Mouse (Mus musculus): Measurements from ENCODE around the gene Slc36a3. TPM values are rescaled to one million over a fixed set of nuclear protein-coding genes. Genes with fewer than 3 reads are reported as not detected.
"Not testable (repeated sequence)": the region's sequence is repeated elsewhere in the genome, so short reads cannot be mapped to it uniquely, and the experiment has no call there.

Slc36a3 gene
- polyA plus RNA-seq, 1 experiment from 2014 or later = not detected

DNA sequence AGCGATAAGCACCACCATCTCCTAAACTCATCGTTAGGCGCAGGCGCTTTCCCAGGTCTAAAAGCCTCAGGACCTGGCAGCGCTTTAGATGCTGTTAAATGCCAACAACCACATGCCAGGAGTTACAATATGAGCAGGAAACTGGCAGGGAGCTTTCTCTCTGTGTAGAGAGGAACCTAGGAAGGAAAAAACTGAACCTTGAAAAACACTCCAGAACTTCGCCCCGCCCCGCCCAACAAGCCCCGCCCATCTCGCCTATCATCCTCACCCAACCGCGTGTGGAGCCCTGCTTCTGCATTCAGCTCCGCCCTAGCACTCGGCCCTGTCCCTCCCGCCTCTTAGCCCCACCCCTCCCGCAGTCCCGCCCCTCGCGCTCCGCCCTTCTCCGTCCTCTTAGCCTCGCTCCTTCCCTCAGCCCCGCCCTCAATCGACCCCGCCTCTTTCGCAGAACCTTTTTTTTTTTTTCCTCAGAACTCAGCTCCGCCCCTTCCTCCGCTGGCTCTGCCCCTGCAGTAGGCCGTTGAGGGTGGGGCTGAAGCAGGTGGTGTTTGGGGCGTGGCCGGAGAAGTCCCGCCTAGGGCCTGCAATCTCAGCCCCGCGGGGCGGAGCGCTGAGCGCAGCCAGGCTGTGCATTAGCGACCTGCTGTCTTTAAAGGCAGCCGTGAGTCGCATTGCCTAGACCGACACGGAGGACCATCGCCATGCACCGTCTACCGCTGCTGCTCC lies 53.9 kb downstream of the Slc36a3 start, which contains the start of gene Gm2a:
TSS of gene Gm2a (plus strand) at position 653 of the 726 bp plus-strand sequence.
- no peak within 1 kb of the TSS for H3K27ac ChIP-seq (ENCODE audit: low read depth, low read length)
- H3K4me3 ChIP-seq (ENCODE audit: low read depth, low read length) = peak within 1 kb of the TSS; percentile 50
- H3K27me3 ChIP-seq (ENCODE audit: control insufficient read depth, insufficient read depth, low read length) = no peaks in the 10 kb centered on the region
- no peaks in the 10 kb centered on the region for H3K36me3 ChIP-seq (ENCODE audit: control insufficient read depth, insufficient read depth, low read length)
- peak within 1 kb of the TSS; percentile 74 for H3K4me2 ChIP-seq (ENCODE audit: low read depth, low read length, severe bottlenecking)
- ATAC-seq (replicated peaks; ENCODE audit: low FRiP score) (peak; percentile 93), DNase-seq (ENCODE audit: low spot score) (peak; percentile 99)
- 2% methylated on average over 44 of the region's 45 CpGs for WGBS
- H3K9ac ChIP-seq (ENCODE audit: low read length) = peak within 1 kb of the TSS; percentile 65
- no peaks in the 10 kb centered on the region for H3K9me3 ChIP-seq (ENCODE audit: control insufficient read depth, low read length)
- H3K4me1 ChIP-seq (replicated peaks; ENCODE audit: control insufficient read depth, insufficient read depth, low read length) = peaks cover 4% of the 10 kb centered on the region; the same call in 1 of the 2 replicates

DNA sequence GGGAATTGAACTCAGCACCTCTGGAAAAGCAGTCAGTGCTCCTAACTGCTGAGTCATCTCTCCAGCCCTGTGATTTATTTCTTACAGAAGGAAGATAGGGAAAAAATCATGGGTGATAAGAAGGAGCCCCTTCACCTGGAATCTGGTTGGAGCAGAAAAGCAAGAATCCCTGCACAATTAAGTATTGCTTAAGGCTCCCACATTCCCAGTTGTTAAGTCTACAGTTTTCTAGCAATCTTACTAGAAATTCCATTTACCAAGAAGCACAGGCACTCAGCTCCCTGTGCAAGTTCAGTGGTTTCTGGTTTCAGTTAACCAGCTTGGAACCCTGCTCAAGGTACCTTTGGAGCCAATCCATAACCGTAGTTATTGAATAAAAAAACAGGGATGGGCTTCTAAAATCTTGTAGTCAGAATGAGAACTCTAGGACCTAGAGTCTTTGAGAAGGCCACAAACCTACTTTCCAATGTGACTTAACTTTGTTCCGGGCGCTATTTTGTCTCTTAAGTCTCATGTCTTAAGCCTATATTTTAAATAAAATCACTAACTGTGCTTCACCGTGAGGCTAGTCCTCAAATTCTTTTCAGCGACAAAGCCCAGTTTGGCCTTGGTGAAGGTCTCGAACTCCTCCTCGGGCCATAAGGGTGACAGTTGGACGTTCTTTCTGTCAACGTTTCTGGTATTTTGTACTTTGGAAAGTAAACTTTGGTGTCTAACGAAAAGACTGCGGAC lies 54.6 kb downstream of the Slc36a3 start:
- Histone ChIP-seq H3K9ac (ENCODE audit: low read length) (no peak overlapping the region), H3K4me1 (replicated peaks; ENCODE audit: control insufficient read depth, insufficient read depth, low read length) (peaks cover 4% of the 10 kb centered on the region; the same call in 1 of the 2 replicates), H3K9me3 (ENCODE audit: control insufficient read depth, low read length) (no peaks in the 10 kb centered on the region), H3K27ac (ENCODE audit: low read depth, low read length) (no peak overlapping the region), H3K36me3 (ENCODE audit: control insufficient read depth, insufficient read depth, low read length) (no peaks in the 10 kb centered on the region), H3K4me3 (ENCODE audit: low read depth, low read length) (peak overlapping the region; percentile 50), H3K4me2 (ENCODE audit: low read depth, low read length, severe bottlenecking) (peak overlapping the region; percentile 74), H3K27me3 (ENCODE audit: control insufficient read depth, insufficient read depth, low read length) (no peaks in the 10 kb centered on the region)
- DNase-seq (ENCODE audit: low spot score) (no peak), ATAC-seq (replicated peaks; ENCODE audit: low FRiP score) (no peak)
- WGBS = 41% methylated on average over 11 of the region's 11 CpGs

GRCm38 (mm10) chr11:55096296-55096695 lies 55.2 kb downstream of the Slc36a3 start:
- H3K27me3 ChIP-seq (ENCODE audit: control insufficient read depth, insufficient read depth, low read length) = not testable (repeated sequence)
- 89% methylated on average over 4 of the region's 4 CpGs for WGBS

DNA sequence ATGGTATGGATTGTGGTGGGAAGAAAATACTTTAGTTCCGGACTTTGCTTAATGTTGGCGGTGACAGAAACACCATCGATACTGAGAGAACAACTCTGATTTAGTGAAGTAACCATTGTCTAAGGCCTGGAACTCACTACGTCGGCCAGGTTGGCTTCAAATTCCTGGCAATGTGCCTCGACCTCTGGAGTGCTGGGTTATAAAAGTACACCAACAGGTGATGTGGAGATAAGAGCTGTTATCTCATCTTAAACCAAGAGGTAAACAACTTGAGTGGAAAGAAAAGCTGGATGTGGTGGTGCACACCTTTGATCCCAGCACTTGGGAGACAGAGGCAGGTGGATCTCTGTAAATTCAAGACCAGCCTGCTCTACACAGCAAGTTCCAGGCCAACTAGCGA lies 58.4 kb downstream of the Slc36a3 start:
- 90% methylated on average over 7 of the region's 7 CpGs for WGBS
- H3K4me3 ChIP-seq (ENCODE audit: low read depth, low read length) = no peak overlapping the region
- H3K9me3 ChIP-seq (ENCODE audit: control insufficient read depth, low read length) = no peaks in the 10 kb centered on the region
- H3K27me3 ChIP-seq (ENCODE audit: control insufficient read depth, insufficient read depth, low read length) = no peaks in the 10 kb centered on the region
- no peaks in the 10 kb centered on the region for H3K4me1 ChIP-seq (replicated peaks; ENCODE audit: control insufficient read depth, insufficient read depth, low read length)
- ATAC-seq (replicated peaks; ENCODE audit: low FRiP score) (no peak), DNase-seq (ENCODE audit: low spot score) (no peak)
- no peak overlapping the region for H3K27ac ChIP-seq (ENCODE audit: low read depth, low read length)
- H3K4me2 ChIP-seq (ENCODE audit: low read depth, low read length, severe bottlenecking) = no peak overlapping the region
- no peaks in the 10 kb centered on the region for H3K36me3 ChIP-seq (ENCODE audit: control insufficient read depth, insufficient read depth, low read length)
- H3K9ac ChIP-seq (ENCODE audit: low read length) = no peak overlapping the region

More at GRCm38 (mm10) chr11:55096296-55096695, 55.2 kb downstream of the Slc36a3 start:
- not testable (repeated sequence) for H3K9ac ChIP-seq (ENCODE audit: low read length); H3K4me3 ChIP-seq (ENCODE audit: low read depth, low read length); H3K4me2 ChIP-seq (ENCODE audit: low read depth, low read length, severe bottlenecking); H3K4me1 ChIP-seq (replicated peaks; ENCODE audit: control insufficient read depth, insufficient read depth, low read length); H3K36me3 ChIP-seq (ENCODE audit: control insufficient read depth, insufficient read depth, low read length); H3K27ac ChIP-seq (ENCODE audit: low read depth, low read length); DNase-seq (ENCODE audit: low spot score); H3K9me3 ChIP-seq (ENCODE audit: control insufficient read depth, low read length); ATAC-seq (replicated peaks; ENCODE audit: low FRiP score)

DNA sequence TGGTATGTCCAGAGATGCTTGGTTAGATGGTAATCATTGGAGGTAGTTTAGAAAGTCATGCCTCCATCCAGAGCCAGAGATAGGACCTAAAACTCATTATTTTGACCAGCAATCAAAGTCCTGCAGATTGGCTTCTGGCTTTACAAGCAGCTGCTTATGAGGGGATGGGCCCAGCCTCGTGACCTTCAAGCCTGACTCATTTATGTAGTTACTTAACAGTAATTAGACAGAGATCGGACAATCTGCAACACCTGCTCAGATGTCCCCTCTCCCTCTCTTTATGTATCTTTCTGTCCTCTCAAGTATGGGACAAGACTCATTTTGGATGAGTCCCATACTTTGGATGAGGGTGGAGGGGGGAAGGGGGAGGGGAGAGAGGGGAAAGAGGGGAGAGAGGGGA lies 61.6 kb downstream of the Slc36a3 start:
- 74% methylated on average over 2 of the region's 2 CpGs for whole genome bisulfite sequencing
- Histone ChIP-seq H3K4me2 (ENCODE audit: low read depth, low read length, severe bottlenecking) (no peak overlapping the region), H3K4me1 (replicated peaks; ENCODE audit: control insufficient read depth, insufficient read depth, low read length) (no peaks in the 10 kb centered on the region), H3K27me3 (ENCODE audit: control insufficient read depth, insufficient read depth, low read length) (no peaks in the 10 kb centered on the region), H3K27ac (ENCODE audit: low read depth, low read length) (no peak overlapping the region), H3K9me3 (ENCODE audit: control insufficient read depth, low read length) (no peaks in the 10 kb centered on the region), H3K9ac (ENCODE audit: low read length) (no peak overlapping the region), H3K36me3 (ENCODE audit: control insufficient read depth, insufficient read depth, low read length) (no peaks in the 10 kb centered on the region), H3K4me3 (ENCODE audit: low read depth, low read length) (no peak overlapping the region)
- ATAC-seq (replicated peaks; ENCODE audit: low FRiP score) = no peak
- no peak for DNase-seq (ENCODE audit: low spot score)

- Histone ChIP-seq H3K4me3 (ENCODE audit: low read depth, low read length) (no peak overlapping the region), H3K27ac (ENCODE audit: low read depth, low read length) (no peak overlapping the region), H3K9me3 (ENCODE audit: control insufficient read depth, low read length) (no peaks in the 10 kb centered on the region), H3K4me1 (replicated peaks; ENCODE audit: control insufficient read depth, insufficient read depth, low read length) (no peaks in the 10 kb centered on the region), H3K27me3 (ENCODE audit: control insufficient read depth, insufficient read depth, low read length) (no peaks in the 10 kb centered on the region), H3K36me3 (ENCODE audit: control insufficient read depth, insufficient read depth, low read length) (no peaks in the 10 kb centered on the region), H3K4me2 (ENCODE audit: low read depth, low read length, severe bottlenecking) (no peak overlapping the region), H3K9ac (ENCODE audit: low read length) (no peak overlapping the region)
- DNase-seq (ENCODE audit: low spot score) (peak; percentile 89), ATAC-seq (replicated peaks; ENCODE audit: low FRiP score) (0 out of 2 replicates have a peak, but pooled peaks have one; percentile 51)
- 6% methylated on average over 10 of the region's 10 CpGs for WGBS
Measured at GRCm38 (mm10) chr11:55087006-55087405, 64.5 kb downstream of the Slc36a3 start.

DNA sequence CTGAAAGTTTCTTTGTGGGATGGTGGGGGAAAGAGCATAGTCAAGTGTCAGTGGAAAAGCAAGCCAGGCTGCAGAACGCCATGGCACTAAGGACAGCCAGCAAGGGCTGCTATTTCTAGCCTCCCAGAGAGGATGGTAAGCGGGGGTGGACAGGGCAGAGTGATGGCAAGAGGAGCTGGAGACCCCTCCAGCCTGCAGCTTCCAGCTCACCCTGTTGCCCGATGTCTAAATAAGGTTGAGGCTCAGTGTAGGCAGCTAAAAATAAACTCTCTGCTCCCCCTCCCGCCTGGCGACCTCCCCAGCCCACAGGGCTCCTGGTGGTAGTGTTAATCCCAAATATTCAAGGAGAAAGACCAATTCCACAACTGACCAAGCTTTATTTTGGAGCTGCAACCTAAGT lies 66.1 kb downstream of the Slc36a3 start:
- Histone ChIP-seq H3K4me3 (ENCODE audit: low read depth, low read length) (no peak overlapping the region), H3K9me3 (ENCODE audit: control insufficient read depth, low read length) (no peaks in the 10 kb centered on the region), H3K9ac (ENCODE audit: low read length) (no peak overlapping the region), H3K36me3 (ENCODE audit: control insufficient read depth, insufficient read depth, low read length) (no peaks in the 10 kb centered on the region), H3K4me1 (replicated peaks; ENCODE audit: control insufficient read depth, insufficient read depth, low read length) (no peaks in the 10 kb centered on the region), H3K27me3 (ENCODE audit: control insufficient read depth, insufficient read depth, low read length) (no peaks in the 10 kb centered on the region), H3K4me2 (ENCODE audit: low read depth, low read length, severe bottlenecking) (no peak overlapping the region), H3K27ac (ENCODE audit: low read depth, low read length) (no peak overlapping the region)
- no peak for ATAC-seq (replicated peaks; ENCODE audit: low FRiP score)
- no peak for DNase-seq (ENCODE audit: low spot score)
- WGBS = 56% methylated on average over 5 of the region's 5 CpGs

GRCm38 (mm10) chr11:55084629-55085028 lies 66.9 kb downstream of the Slc36a3 start:
- H3K4me3 ChIP-seq (ENCODE audit: low read depth, low read length) = no peak overlapping the region
- H3K4me1 ChIP-seq (replicated peaks; ENCODE audit: control insufficient read depth, insufficient read depth, low read length) = no peaks in the 10 kb centered on the region
- no peaks in the 10 kb centered on the region for H3K27me3 ChIP-seq (ENCODE audit: control insufficient read depth, insufficient read depth, low read length)
- DNase-seq (ENCODE audit: low spot score) = no peak
- H3K9me3 ChIP-seq (ENCODE audit: control insufficient read depth, low read length) = no peaks in the 10 kb centered on the region
- no peak overlapping the region for H3K27ac ChIP-seq (ENCODE audit: low read depth, low read length)
- H3K9ac ChIP-seq (ENCODE audit: low read length) = no peak overlapping the region
- H3K36me3 ChIP-seq (ENCODE audit: control insufficient read depth, insufficient read depth, low read length) = no peaks in the 10 kb centered on the region
- 77% methylated on average over 4 of the region's 4 CpGs for WGBS
- no peak for ATAC-seq (replicated peaks; ENCODE audit: low FRiP score)
- H3K4me2 ChIP-seq (ENCODE audit: low read depth, low read length, severe bottlenecking) = no peak overlapping the region
